Mouse (Mus musculus) lung, postnatal 0 days (tissue): Measurements from ENCODE around the gene Xpot.

Experiments used
- CTCF ChIP-seq: IDR thresholded peaks from 2 replicates; pipeline ENCODE4 v1.5.1; 2016; ENCODE audit warnings: antibody characterized with exemption, mild to moderate bottlenecking
- EP300 ChIP-seq: IDR thresholded peaks from 2 replicates; pipeline ENCODE4 v1.6.1; 2016; ENCODE audit warnings: antibody characterized with exemption, mild to moderate bottlenecking, control low read depth

- TF ChIP-seq CTCF: no peak
- TF ChIP-seq EP300: no peak
These were observed 10.8 kb downstream of the Xpot start for GRCm38 (mm10) chr10:121615146-121615870.
